Mouse (Mus musculus): ENCODE measurements around the gene Ahcy. TPM values are rescaled to one million over a fixed set of nuclear protein-coding genes. Genes with fewer than 3 reads are reported as not detected.

Ahcy gene
- polyA plus RNA-seq, 1 experiment from 2014 or later: 47.9 TPM

GRCm38 (mm10) chr2:155079500-155080178 lies 5.3 kb upstream of the Ahcy start:
- H3K4me3 ChIP-seq (ENCODE audit: low read depth, low read length): no peak overlapping the region
- no peak for ATAC-seq
- H3K9ac ChIP-seq (ENCODE audit: low read depth, low read length): no peak overlapping the region
- H3K27ac ChIP-seq (ENCODE audit: low read depth, low read length): no peak overlapping the region
- no peaks in the 10 kb centered on the region for H3K27me3 ChIP-seq (replicated peaks; ENCODE audit: control insufficient read depth, insufficient read depth, low read length)
- no peak overlapping the region for H3K4me2 ChIP-seq (replicated peaks; ENCODE audit: low read depth)
- no peaks in the 10 kb centered on the region for H3K36me3 ChIP-seq (ENCODE audit: control insufficient read depth, insufficient read depth)
- H3K4me1 ChIP-seq (replicated peaks; ENCODE audit: control insufficient read depth, insufficient read depth, low read length): peaks cover 9% of the 10 kb centered on the region; the same call in 1 of the 2 replicates
- WGBS: 40% methylated on average over 7 of the region's 7 CpGs
- H3K9me3 ChIP-seq (ENCODE audit: control insufficient read depth): no peaks in the 10 kb centered on the region
- TF ChIP-seq CTCF (IDR thresholded peaks at IDR 0.05; ENCODE audit: low read depth): no peak

- no peak for ATAC-seq
- Histone ChIP-seq H3K4me1 (replicated peaks; ENCODE audit: control insufficient read depth, insufficient read depth, low read length) (peaks cover 9% of the 10 kb centered on the region; the same call in 1 of the 2 replicates), H3K4me2 (replicated peaks; ENCODE audit: low read depth) (no peak overlapping the region), H3K27me3 (replicated peaks; ENCODE audit: control insufficient read depth, insufficient read depth, low read length) (no peaks in the 10 kb centered on the region), H3K9me3 (ENCODE audit: control insufficient read depth) (no peaks in the 10 kb centered on the region), H3K27ac (ENCODE audit: low read depth, low read length) (no peak overlapping the region), H3K36me3 (ENCODE audit: control insufficient read depth, insufficient read depth) (no peaks in the 10 kb centered on the region), H3K4me3 (ENCODE audit: low read depth, low read length) (no peak overlapping the region), H3K9ac (ENCODE audit: low read depth, low read length) (no peak overlapping the region)
- 76% methylated on average over 6 of the region's 6 CpGs for WGBS
- TF ChIP-seq CTCF (IDR thresholded peaks at IDR 0.05; ENCODE audit: low read depth): no peak
Measured at GRCm38 (mm10) chr2:155075649-155076048, 1.4 kb upstream of the Ahcy start.

GRCm38 (mm10) chr2:155074766-155075330 lies 551 bp upstream of the Ahcy start:
- Histone ChIP-seq H3K4me3 (ENCODE audit: low read depth, low read length) (peak overlapping the region; percentile 69), H3K9ac (ENCODE audit: low read depth, low read length) (peak overlapping the region; percentile 78; the same call in 1 of the 2 replicates), H3K4me1 (replicated peaks; ENCODE audit: control insufficient read depth, insufficient read depth, low read length) (peaks cover 9% of the 10 kb centered on the region; the same call in 1 of the 2 replicates), H3K4me2 (replicated peaks; ENCODE audit: low read depth) (peak overlapping the region; percentile 90), H3K36me3 (ENCODE audit: control insufficient read depth, insufficient read depth) (no peaks in the 10 kb centered on the region), H3K9me3 (ENCODE audit: control insufficient read depth) (no peaks in the 10 kb centered on the region), H3K27me3 (replicated peaks; ENCODE audit: control insufficient read depth, insufficient read depth, low read length) (no peaks in the 10 kb centered on the region), H3K27ac (ENCODE audit: low read depth, low read length) (peak overlapping the region; percentile 82)
- ATAC-seq: peak; percentile 16
- WGBS: 19% methylated on average over 12 of the region's 12 CpGs
- TF ChIP-seq CTCF (IDR thresholded peaks at IDR 0.05; ENCODE audit: low read depth): no peak

GRCm38 (mm10) chr2:155073347-155073746 lies 950 bp downstream of the Ahcy start:
- ATAC-seq: no peak
- H3K4me2 ChIP-seq (replicated peaks; ENCODE audit: low read depth): peak overlapping the region; percentile 90
- peak overlapping the region; percentile 78 for H3K9ac ChIP-seq (ENCODE audit: low read depth, low read length)
- no peak for TF ChIP-seq CTCF (IDR thresholded peaks at IDR 0.05; ENCODE audit: low read depth)
- peaks cover 9% of the 10 kb centered on the region; the same call in 1 of the 2 replicates for H3K4me1 ChIP-seq (replicated peaks; ENCODE audit: control insufficient read depth, insufficient read depth, low read length)
- H3K9me3 ChIP-seq (ENCODE audit: control insufficient read depth): no peaks in the 10 kb centered on the region
- H3K4me3 ChIP-seq (ENCODE audit: low read depth, low read length): peak overlapping the region; percentile 69
- H3K27ac ChIP-seq (ENCODE audit: low read depth, low read length): peak overlapping the region; percentile 82
- no peaks in the 10 kb centered on the region for H3K27me3 ChIP-seq (replicated peaks; ENCODE audit: control insufficient read depth, insufficient read depth, low read length)
- peaks cover 2% of the 10 kb centered on the region for H3K36me3 ChIP-seq (ENCODE audit: control insufficient read depth, insufficient read depth)
- WGBS: 8% methylated on average over 3 of the region's 3 CpGs

- Histone ChIP-seq H3K27ac (ENCODE audit: low read depth, low read length) (no peak overlapping the region), H3K4me1 (replicated peaks; ENCODE audit: control insufficient read depth, insufficient read depth, low read length) (peaks cover 9% of the 10 kb centered on the region; the same call in 1 of the 2 replicates), H3K4me2 (replicated peaks; ENCODE audit: low read depth) (peak overlapping the region; percentile 90), H3K27me3 (replicated peaks; ENCODE audit: control insufficient read depth, insufficient read depth, low read length) (no peaks in the 10 kb centered on the region), H3K9ac (ENCODE audit: low read depth, low read length) (no peak overlapping the region), H3K36me3 (ENCODE audit: control insufficient read depth, insufficient read depth) (peaks cover 10% of the 10 kb centered on the region), H3K4me3 (ENCODE audit: low read depth, low read length) (no peak overlapping the region), H3K9me3 (ENCODE audit: control insufficient read depth) (no peaks in the 10 kb centered on the region)
- ATAC-seq: no peak
- 82% methylated on average over 8 of the region's 8 CpGs for WGBS
- TF ChIP-seq CTCF (IDR thresholded peaks at IDR 0.05; ENCODE audit: low read depth): 0 out of 2 replicates have a peak, but pooled peaks have one; percentile 5
Measured at GRCm38 (mm10) chr2:155072353-155073145, 1.7 kb downstream of the Ahcy start.

- WGBS: 71% methylated on average over 9 of the region's 9 CpGs
- H3K9me3 ChIP-seq (ENCODE audit: control insufficient read depth): no peaks in the 10 kb centered on the region
Measured at GRCm38 (mm10) chr2:155071027-155071426, 3.3 kb downstream of the Ahcy start.

More at GRCm38 (mm10) chr2:155071027-155071426, 3.3 kb downstream of the Ahcy start:
- TF ChIP-seq CTCF (IDR thresholded peaks at IDR 0.05; ENCODE audit: low read depth): no peak
- Histone ChIP-seq H3K4me3 (ENCODE audit: low read depth, low read length) (no peak overlapping the region), H3K4me1 (replicated peaks; ENCODE audit: control insufficient read depth, insufficient read depth, low read length) (peaks cover 9% of the 10 kb centered on the region; the same call in 1 of the 2 replicates), H3K9ac (ENCODE audit: low read depth, low read length) (no peak overlapping the region), H3K36me3 (ENCODE audit: control insufficient read depth, insufficient read depth) (peaks cover 22% of the 10 kb centered on the region), H3K27ac (ENCODE audit: low read depth, low read length) (no peak overlapping the region), H3K4me2 (replicated peaks; ENCODE audit: low read depth) (no peak overlapping the region), H3K27me3 (replicated peaks; ENCODE audit: control insufficient read depth, insufficient read depth, low read length) (no peaks in the 10 kb centered on the region)
- no peak for ATAC-seq
